Mouse (Mus musculus) E14TG2a.4 (cell line): ENCODE measurements around the gene Bdh1.

Experiments used
- H3K27me3 ChIP-seq: 2 replicates; pipeline ENCODE4 v1.6.1; 2014; ENCODE audit warnings: low read length, control low read depth; ENCODE audit not compliant: insufficient read depth
- H3K36me3 ChIP-seq: 2 replicates; pipeline ENCODE4 v1.6.1; 2014; ENCODE audit warnings: low read length, control low read depth; ENCODE audit not compliant: insufficient read depth
- H3K4me1 ChIP-seq: replicated peaks from 2 replicates; pipeline ENCODE4 v1.6.1; 2014; ENCODE audit warnings: low read depth, low read length, control low read depth
- H3K4me3 ChIP-seq: replicated peaks from 2 replicates; pipeline ENCODE4 v1.5.1; 2014; ENCODE audit warnings: mild to moderate bottlenecking, low read length
- H3K9me3 ChIP-seq: 2 replicates; pipeline ENCODE4 v1.6.1; 2014; ENCODE audit warnings: low read length, control low read depth
- CTCF ChIP-seq: conservative IDR thresholded peaks from 2 replicates; pipeline ENCODE4 v1.5.1; 2014; ENCODE audit warnings: low read length
- NANOG ChIP-seq: IDR thresholded peaks from 2 replicates; pipeline ENCODE4 v1.6.1; 2014; ENCODE audit warnings: borderline replicate concordance, low read length, mixed read lengths
- POU5F1 ChIP-seq: IDR thresholded peaks from 2 replicates; pipeline ENCODE4 v1.6.1; 2014; ENCODE audit warnings: low read length, borderline replicate concordance

The Bdh1 gene

DNA sequence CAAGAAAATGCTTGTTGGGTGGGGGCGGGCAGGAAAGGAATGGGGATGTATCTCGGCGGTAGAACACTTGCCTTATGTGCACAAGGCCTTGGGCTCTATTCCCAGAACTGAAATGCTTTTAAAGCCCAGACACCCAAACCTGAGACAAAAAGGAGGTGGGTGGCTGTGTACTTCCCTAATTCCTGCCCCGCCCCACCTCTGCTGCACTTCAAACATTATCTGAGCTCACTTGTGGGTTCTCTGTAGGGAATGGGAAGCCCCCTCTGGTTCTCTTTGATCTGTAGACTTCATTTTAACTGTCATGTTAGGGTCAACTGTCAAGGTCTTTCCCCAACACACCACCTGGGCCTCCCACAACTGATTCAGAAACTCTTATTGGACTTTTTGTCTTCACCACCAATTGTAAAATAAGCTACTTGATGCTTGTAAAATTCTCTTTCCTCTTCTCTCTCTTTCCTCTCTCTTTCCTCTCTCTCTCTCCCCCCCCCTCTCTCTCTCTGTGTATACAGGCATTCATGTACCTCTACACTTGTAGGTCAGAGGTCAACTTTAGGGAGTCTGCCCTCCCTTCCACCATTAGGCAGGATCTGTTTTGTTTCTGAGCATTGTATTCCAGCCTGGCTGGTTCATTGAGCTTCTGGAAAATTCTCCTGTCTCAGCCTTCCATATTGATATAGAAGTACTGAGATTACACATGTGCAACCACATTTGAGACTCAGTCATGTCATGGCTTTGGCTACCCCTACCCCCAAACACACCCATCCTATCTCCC, 2.5 kb downstream of the Bdh1 start:
- no peak overlapping the region for H3K4me3 ChIP-seq
- TF ChIP-seq NANOG (no peak), POU5F1 (no peak), CTCF (no peak)
- H3K27me3 ChIP-seq, result peaks cover 27% of the 10 kb centered on the region

DNA sequence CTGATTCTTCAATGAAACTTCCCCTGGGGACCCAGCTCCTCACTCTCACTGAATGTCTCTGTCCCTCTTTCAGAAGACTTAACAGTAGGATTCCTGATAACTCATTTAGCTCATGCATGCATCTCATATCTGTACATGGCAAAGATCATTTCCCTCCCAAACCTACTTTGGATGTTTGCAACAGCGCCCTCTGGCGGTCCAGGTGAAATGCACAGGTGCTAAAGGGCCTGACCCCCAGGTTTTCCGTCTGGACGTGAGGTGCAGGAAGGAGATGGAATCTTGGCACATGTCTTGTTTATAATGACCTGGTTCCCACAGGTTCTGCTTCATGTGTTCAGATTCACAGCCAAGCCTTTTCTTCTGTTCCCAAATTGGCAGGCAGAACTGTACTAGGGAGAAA, 3.4 kb downstream of the Bdh1 start:
- Histone ChIP-seq H3K4me1 (peaks cover 37% of the 10 kb centered on the region), H3K27me3 (peaks cover 27% of the 10 kb centered on the region)

More for the DNA sequence above, 2.5 kb downstream of the Bdh1 start:
- no peaks in the 10 kb centered on the region for H3K9me3 ChIP-seq
- H3K4me1 ChIP-seq, result peaks cover 29% of the 10 kb centered on the region
- H3K36me3 ChIP-seq, result no peaks in the 10 kb centered on the region

DNA sequence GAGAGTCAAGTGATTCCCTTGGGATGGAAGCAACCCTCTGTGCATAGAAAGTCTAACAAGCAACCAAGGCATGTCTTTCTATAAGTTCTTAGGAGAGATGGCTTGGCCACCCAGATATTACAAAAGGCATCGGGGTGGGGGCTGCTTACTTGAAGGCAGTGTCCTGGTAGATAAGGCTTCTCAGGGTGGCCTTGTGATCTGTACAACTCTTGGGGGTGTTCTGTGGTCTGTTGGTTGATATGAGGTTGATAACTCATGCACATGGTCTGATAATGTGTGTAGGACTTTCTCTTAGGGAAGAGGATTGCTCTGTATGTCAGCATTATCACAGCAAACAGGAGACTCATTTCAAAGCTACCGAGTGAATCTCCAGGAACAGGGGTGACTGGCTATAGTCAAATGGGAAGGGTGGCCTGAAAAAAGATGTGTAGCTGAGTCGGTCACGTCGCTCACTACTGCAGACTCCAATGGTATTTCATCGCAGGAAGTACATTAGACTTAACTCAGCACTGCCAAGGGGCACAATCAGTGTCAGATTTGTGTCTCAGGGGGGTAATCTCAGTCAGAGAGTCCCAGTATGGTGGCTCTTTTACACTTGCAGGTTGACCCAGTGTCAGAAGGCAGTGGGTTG, 4.5 kb downstream of the Bdh1 start:
- H3K4me3 ChIP-seq, result no peak overlapping the region
- TF ChIP-seq CTCF (no peak), POU5F1 (no peak), NANOG (no peak)
- H3K27me3 ChIP-seq, result peaks cover 27% of the 10 kb centered on the region
- peaks cover 38% of the 10 kb centered on the region for H3K4me1 ChIP-seq
- H3K36me3 ChIP-seq, result no peaks in the 10 kb centered on the region
- no peaks in the 10 kb centered on the region for H3K9me3 ChIP-seq

More for the DNA sequence above, 3.4 kb downstream of the Bdh1 start:
- Histone ChIP-seq H3K9me3 (no peaks in the 10 kb centered on the region), H3K4me3 (no peak overlapping the region), H3K36me3 (no peaks in the 10 kb centered on the region)
- TF ChIP-seq POU5F1, result no peak
- TF ChIP-seq NANOG, result no peak
- TF ChIP-seq CTCF, result peak; percentile 100

DNA sequence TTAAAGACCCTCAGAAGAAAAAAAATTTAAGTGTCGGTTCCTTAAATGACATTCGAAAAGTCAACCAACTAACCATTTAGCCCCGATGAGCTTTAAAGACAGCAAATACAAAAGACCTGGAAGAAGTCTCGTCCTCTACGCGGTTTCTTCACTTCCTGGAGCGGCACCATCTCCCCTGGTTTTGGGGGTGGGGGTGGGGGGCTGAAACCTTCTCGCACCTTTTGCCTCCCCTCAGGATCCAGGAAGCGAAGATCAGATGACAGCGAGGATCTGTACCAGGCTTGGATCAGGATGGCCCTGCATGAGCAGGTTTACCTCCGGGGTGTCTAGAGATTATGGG, 6.2 kb downstream of the Bdh1 start:
- Histone ChIP-seq H3K27me3 (peaks cover 27% of the 10 kb centered on the region), H3K4me3 (peak overlapping the region; percentile 89), H3K9me3 (no peaks in the 10 kb centered on the region), H3K4me1 (peaks cover 45% of the 10 kb centered on the region), H3K36me3 (no peaks in the 10 kb centered on the region)
- TF ChIP-seq POU5F1, result no peak
- TF ChIP-seq NANOG, result no peak
- no peak for TF ChIP-seq CTCF

DNA sequence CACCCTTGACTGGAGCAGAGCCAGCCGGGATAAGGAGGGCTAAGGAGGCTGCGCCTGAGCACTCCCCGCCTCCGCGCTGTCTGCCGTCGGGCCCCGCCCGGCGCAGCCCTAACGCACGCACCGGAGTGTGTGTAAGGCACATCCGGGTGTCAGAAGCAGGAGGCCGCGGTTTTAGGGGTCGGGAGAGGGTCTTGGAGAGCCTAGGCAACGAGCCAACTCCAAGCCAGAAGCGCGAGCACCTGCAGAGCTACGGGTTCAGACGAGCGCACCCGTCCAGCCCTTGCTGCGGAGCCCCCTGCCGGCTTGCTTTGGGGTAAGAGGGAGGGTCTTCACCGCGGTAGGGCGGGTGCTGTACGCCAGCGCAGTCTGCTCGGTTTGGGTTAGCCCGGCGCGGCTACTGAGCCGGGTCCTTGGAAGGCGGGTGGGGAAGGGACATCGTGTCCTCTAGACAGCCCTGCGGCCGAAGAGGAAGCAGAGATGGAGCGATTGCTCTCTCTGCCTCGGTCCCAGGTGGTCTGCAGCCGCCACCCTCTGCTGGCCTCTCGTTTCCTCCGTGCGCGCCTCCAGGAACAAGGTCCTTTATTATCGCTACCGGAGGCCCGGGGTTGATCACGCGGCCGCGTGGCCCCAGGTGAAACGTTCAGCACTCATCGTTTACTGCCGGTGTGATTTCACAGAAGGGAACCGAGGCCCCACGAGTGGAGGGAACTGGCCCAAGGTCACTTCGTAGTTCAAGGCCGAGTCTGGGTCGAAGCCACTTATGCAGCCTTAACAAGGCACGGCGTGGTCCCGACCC, 6.8 kb downstream of the Bdh1 start:
- peaks cover 51% of the 10 kb centered on the region for H3K4me1 ChIP-seq
- H3K27me3 ChIP-seq, result peaks cover 27% of the 10 kb centered on the region
- no peaks in the 10 kb centered on the region for H3K9me3 ChIP-seq
- no peaks in the 10 kb centered on the region for H3K36me3 ChIP-seq
- peak overlapping the region; percentile 89 for H3K4me3 ChIP-seq
- TF ChIP-seq NANOG, result no peak
- TF ChIP-seq POU5F1, result no peak
- no peak for TF ChIP-seq CTCF

DNA sequence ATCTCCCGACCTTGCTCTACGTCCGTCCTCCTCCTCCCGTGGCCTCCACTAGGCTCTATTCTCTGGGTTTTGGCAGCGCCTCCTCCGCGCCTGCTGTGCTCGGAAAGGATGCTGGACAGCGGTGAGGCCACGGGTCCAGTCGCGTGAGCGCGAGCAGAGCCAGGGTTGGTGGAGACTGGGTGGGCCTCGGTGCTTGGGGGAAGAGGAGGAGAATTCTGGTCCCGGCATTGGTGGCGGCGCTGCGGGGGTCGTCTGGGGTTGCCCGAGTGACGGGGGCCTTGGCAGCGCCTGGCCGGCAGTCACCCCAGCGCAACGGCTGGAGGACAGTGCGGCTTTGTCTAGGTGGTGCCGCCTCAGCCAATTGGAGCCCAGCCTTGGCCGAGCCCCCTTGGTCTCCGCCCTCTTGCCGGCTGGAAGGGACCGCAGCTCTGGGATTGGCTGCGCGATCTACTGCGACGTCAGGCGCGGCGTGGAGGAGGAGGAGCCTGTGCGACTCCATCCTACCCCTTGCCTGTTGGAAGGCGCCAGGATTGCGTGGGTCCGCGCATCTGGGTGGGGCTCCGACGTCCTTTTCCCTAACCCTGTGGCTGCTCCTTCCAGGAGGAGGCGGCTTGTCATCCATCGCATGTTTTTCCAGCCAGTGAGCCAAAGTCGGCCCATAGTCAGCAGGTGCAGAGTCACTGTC, 7.5 kb downstream of the Bdh1 start:
- peaks cover 27% of the 10 kb centered on the region for H3K27me3 ChIP-seq

DNA sequence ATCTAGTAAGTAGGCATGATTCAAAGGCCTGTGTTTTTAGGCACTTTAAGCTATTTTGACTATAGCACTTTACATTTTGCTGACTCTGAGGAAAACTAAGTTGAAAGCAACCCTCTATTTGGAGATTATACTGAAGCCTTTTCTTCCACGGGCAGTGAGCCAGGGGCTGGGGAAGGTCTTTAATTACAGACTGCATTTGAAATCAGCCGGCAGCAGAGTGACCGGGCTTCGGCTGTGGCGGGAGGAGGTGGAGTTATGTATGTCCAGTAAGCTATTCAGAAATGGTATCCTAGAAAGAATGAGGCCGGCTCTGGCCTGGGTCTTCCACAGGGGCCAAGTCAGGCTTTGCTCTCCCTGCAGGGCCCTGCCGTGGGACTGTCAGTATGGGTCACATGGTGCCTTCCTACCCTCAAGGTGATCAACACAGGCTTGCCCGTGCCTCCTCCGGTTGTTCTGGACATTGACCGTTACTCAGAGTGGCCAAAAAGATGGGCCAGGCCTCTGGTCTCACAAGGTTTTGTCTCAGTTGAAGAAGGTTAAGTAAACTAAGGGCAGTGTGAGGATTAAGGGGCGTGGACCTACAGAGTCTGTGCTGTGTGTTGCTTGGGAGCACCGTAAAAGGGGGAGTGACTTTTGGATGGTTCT, 11.5 kb downstream of the Bdh1 start:
- Histone ChIP-seq H3K4me3 (no peak overlapping the region), H3K36me3 (no peaks in the 10 kb centered on the region), H3K4me1 (peaks cover 49% of the 10 kb centered on the region), H3K27me3 (peaks cover 4% of the 10 kb centered on the region; the same call in 1 of the 2 replicates), H3K9me3 (no peaks in the 10 kb centered on the region)
- TF ChIP-seq NANOG (no peak), POU5F1 (no peak), CTCF (no peak)

More for the DNA sequence above, 7.5 kb downstream of the Bdh1 start:
- TF ChIP-seq NANOG, result no peak
- no peak for TF ChIP-seq CTCF
- TF ChIP-seq POU5F1, result no peak
- no peaks in the 10 kb centered on the region for H3K36me3 ChIP-seq
- no peaks in the 10 kb centered on the region for H3K9me3 ChIP-seq
- H3K4me1 ChIP-seq, result peaks cover 52% of the 10 kb centered on the region
- H3K4me3 ChIP-seq, result peak overlapping the region; percentile 89

DNA sequence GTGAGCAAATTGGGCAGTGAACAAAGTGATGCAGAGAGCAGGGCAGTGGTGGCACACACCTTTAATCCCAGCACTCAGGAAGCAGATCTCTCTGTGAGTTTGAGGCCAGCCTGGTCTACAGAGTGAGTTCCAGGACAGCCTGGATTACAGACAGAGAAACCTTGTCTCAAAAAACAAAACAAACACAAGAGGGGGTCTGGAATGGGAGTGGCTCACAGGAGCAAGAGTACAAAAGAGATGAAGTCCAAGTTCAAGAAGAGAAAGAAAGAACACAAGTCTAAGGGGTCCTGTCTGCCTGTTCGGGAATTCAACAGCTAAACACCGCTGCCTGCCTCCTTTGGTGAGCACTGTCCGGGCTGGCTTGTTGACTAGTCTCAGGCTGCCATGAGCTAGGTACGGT, 13.1 kb downstream of the Bdh1 start:
- Histone ChIP-seq H3K36me3 (no peaks in the 10 kb centered on the region), H3K9me3 (no peaks in the 10 kb centered on the region), H3K4me1 (peaks cover 45% of the 10 kb centered on the region), H3K4me3 (no peak overlapping the region), H3K27me3 (no peaks in the 10 kb centered on the region)
- TF ChIP-seq NANOG (no peak), CTCF (no peak), POU5F1 (no peak)
